Mouse (Mus musculus) erythroblast, adult 5-6 weeks (primary cell): Measurements from ENCODE around the gene Mrpl43. TPM values are rescaled to one million over a fixed set of nuclear protein-coding genes. Genes with fewer than 3 reads are reported as not detected.

Experiments used
- ATAC-seq: replicated peaks from 2 replicates; pipeline ENCODE4 v1.8.0; 2016; ENCODE audit warnings: moderate number of reproducible peaks, mild to moderate bottlenecking, moderate TSS enrichment, inconsistent platforms; ENCODE audit not compliant: poor library complexity, low FRiP score, severe bottlenecking
- total RNA-seq, 2 experiments: library from RNA; stranded (forward) in 1 of 2; stranded (reverse) in 1 of 2; fragments of 150-400 nt in 1 of 2; fragments of 200-764, 138-1000 nt in 1 of 2; gene quantifications; 2 replicates each; pipeline versions ENCODE4 v1.2.3 to v1.2.4; 2015 to 2017; ENCODE audit warnings: low replicate concordance in 2 of 2

Mrpl43 gene
- total RNA-seq, 2 experiments from 2014 or later, result 8.0 to 9.2 TPM

DNA sequence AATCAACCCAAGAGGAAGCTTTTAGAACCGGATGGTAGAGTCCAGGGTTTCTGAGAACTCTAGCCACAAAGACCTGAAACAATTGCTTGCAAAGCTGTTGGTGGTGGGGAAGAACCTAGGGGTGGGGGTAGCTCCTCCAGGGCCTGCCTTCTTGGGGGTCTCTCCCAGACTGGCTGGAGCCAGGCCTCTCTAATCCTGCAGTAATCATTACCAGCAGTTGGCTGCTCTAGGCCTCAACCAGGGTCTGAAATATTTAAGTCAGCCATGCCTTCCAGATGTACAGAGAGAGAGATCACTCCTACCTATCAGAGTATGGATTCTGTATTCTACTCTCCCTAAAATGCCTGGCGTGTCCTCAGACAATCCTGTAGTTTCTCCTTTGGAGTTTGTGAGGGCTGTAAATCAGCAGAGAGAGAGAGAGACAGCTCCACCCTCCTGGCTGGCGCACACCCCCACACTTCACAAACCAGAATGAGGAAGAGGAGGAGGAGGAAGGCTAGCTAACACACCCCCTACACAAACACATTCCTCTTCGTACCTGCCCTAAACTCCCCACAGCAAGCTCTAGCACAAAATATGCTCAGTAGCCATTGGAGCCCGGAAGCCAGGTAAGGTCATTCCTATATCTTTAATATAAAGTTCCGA lies 7.5 kb upstream of the Mrpl43 start:
- no peak for ATAC-seq

DNA sequence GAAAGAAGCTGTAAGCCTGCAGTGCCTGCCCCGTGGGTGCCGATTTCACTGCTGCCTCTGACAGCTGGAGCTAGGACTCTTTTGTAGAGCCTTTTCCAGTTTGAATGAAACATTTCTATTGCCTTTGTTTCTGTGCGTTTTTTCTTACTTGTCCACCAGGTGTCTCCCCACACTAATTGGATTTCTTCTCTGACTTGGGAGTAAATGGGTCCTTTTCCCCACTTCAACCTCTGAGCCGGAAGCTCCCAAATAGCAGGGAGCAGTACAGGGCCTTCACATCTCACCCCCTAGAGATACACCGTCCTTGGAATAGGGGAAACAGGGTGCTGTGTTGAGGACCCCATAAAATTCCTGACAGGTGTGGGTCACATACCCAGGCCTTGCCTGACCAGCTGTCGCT lies 6.4 kb upstream of the Mrpl43 start:
- no peak for ATAC-seq

- ATAC-seq, result no peak
These were observed 6.0 kb upstream of the Mrpl43 start for GRCm38 (mm10) chr19:45012219-45012618.

- no peak for ATAC-seq
These were observed 4.4 kb upstream of the Mrpl43 start for GRCm38 (mm10) chr19:45010646-45011045.

DNA sequence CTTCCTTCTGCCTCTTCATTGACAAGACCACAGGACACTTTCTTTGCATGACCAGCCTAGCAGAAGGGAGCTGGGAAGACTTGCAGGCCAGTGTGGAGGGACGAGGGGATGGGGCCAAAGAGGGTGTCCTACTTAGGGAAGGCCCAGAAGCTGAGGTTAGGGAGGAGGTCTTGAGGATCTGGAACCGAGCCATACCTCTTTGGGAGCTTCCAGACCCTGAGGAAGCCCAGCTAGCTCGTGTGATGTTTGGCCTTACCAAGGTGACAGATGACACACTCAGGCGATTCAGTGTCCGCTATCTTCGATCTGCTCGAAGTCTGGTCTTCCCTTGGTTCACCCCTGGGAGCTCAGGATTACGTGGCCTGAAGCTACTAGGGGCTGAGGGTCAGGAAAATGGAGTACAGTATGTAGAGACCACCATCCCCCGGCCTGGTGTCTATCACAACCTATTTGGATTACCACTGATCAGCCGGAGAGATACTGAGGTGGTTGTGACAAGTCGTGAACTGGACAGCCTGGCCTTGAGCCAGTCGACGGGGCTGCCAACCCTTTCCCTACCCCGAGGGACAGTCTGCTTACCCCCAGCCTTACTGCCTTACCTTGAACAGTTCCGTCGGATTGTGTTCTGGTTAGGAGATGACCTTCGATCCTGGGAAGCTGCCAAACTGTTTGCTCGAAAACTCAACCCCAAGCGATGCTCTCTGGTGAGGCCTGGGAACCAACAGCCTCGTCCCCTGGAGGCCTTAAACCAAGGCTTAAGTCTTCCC lies 1.4 kb upstream of the Mrpl43 start:
- no peak for ATAC-seq

GRCm38 (mm10) chr19:45007021-45007420 lies 779 bp upstream of the Mrpl43 start:
- ATAC-seq, result no peak

DNA sequence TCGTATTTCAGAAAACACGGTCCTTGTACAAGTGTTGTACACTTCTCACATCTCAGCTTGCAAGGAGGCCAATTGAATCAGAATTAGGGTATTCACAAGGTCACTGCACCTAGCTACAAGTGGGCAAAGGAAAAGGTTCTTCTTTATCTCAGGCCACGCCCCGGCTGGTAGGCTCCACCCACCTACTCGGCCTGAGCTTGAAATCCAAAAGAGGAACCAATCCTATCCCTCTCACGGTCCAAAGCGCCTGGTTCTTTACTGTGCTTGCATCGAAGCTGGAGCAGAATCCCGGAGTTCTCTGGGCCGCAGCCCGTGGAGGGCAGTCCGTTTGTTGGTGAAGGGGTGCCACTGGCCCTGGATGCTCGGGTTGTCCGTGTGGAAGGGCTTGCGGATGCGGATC lies 798 bp downstream of the Mrpl43 start, which contains the start of gene Twnk:
Gene Twnk, plus strand, starts transcription at position 220 of the 400 bp plus-strand sequence.
- peak; percentile 79 for ATAC-seq

DNA sequence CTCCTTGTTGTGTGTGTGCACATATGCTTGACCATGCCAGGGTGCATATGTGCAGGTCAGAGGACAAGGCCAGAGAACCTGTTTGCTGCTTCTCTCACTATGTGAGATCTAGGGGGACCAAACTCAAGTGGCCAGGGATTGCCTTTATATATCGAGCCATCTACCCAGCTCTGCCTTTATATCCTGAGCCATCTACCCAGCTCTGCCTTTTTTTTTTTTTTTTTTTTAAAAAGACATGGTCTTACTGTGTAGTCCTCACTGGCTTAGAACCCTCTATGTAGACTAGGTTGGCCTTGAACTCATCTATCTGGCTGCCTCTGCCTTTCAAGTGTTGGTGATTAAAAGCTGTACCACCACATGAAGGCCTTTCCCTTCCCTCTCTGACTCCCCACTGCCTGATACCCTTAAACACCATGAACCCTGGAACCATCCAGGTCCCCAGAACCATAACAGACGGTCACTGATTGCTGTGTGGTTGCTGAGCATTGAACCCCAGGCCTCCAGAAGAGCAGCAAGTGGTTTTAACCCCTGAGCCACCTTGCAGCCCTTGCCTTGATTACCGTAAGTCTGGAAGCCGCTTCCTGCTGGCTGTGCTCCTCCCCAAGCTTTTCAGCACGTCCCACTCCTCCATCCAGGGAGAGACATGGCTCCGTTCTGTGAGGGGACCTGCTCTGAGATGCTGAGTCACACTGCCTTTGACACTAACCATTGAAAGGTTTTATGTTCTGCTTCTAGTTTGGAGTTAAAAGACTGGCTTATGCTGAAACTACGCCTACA lies 2.3 kb downstream of the Mrpl43 start:
- ATAC-seq, result no peak

GRCm38 (mm10) chr19:45002301-45002700 lies 3.9 kb downstream of the Mrpl43 start:
- ATAC-seq, result no peak

DNA sequence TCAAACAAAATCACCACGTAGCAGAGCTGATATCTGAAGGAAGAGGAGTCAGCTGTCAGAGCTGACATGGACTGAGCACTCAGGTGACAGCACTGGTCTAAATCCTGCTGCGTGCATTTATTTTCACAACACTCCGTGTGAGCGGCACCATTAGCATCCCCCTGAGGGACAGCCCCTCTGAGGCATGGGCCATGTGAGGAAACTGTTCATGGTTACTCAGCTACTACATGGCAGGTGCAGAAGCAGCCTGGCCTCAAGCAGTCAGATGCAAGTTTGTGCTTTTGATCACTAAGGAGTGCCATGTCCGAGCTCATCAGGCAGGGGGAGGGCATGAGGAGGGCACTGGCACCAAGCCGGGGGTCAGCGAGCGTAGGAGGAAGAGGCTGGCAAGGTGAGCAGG lies 6.6 kb downstream of the Mrpl43 start:
- no peak for ATAC-seq

DNA sequence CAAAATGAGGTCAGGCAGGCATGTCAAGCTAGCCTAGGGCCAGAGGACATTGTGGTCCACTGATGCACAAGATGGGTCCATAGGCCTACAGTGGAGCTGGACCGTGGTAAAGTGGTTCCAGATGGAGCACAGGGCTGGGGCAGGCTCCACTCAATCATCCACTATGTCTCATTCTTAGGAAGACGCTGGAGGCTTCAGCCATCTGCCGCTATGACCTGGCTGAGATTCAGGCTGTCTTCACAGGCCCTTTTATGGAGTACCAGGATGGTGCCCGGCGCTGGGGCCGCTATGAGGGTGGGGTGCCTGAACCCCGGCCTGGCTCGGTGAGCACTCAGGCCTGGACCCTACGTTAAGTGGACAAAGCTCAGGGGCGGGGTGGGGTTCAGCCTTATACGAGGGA lies 8.5 kb downstream of the Mrpl43 start:
- ATAC-seq, result no peak

GRCm38 (mm10) chr19:44992712-44993111 lies 13.5 kb downstream of the Mrpl43 start:
- no peak for ATAC-seq

DNA sequence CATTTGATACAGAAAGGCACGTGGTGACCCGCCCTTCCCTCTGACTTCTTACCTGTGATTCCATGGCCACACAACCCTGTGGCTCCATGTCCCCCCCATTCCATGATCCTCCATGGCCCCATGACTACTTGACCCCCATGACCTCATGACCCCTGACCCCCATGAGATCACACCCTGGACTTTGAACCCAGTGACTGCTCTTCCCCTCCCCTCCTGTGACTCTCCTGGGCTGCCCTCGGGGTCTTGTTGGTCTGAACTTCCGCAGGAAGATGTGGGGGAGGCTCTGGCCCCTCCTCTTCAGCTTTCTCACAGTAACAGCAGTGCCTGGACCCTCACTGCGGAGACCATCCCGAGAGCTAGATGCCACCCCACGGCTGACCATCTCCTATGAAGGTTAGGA lies 14.0 kb downstream of the Mrpl43 start:
- ATAC-seq, result no peak

DNA sequence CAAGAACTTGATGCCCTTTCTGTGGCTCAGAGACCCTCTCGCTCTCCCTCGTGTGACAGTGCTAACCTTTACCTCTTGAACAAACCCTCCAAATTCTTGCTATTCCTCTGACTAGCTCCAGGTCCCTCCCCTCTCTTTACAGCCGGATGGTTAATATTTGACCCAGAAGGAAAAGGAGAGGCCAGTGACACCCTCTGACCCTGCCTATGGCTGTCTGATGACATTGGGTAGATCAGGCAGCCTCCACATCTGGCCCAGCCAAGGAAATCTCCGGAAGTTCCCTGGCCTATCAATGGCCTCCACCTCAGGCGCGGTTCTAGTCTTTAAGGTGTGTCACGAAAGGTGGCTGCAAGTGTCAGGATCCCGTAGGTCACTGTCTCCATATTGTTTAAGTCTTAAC lies 15.2 kb downstream of the Mrpl43 start:
- ATAC-seq, result no peak

DNA sequence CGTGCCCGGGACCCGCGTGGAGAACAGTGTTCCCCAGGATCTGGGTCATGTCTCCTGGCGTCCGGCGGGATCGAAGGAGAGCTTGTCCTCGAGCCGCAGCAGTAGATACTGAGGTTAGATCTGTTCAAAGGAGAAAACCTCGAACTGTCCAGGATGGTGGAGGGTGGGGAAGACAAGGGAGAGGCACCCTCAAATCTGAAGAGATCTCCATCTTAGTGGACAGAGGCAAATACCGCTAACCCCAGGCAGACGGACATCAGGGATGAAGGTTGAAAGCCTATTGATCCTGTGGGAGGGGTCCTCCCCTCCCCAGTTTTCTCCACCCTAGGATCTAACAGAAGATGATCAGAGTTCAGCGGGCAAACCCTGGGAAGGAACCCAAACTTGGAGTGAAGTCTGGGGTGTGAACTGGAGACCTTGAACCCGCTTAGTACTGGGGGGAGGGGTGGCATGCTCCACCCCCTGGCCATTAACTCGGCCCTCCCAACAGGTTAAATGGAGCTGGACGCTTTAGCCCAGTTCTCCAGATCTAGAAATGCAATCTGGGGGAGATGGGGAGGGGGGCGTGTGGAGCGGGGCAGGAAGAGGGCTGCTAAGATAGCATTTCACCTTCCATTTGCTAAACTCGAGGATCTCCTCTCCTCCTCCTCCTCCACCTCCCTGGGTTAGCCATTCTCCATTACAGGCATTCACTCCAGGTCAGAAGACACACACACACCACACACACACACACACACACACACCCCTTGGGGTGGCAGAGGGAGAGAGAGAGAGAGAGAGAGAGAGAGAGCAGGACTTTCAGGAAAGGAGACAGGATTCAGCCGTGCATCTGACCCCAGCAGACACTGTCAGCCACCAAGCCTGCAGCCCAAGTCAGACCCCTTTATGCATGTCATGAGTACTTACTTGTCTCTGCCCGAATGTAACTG lies 16.4 kb downstream of the Mrpl43 start:
- ATAC-seq, result no peak

DNA sequence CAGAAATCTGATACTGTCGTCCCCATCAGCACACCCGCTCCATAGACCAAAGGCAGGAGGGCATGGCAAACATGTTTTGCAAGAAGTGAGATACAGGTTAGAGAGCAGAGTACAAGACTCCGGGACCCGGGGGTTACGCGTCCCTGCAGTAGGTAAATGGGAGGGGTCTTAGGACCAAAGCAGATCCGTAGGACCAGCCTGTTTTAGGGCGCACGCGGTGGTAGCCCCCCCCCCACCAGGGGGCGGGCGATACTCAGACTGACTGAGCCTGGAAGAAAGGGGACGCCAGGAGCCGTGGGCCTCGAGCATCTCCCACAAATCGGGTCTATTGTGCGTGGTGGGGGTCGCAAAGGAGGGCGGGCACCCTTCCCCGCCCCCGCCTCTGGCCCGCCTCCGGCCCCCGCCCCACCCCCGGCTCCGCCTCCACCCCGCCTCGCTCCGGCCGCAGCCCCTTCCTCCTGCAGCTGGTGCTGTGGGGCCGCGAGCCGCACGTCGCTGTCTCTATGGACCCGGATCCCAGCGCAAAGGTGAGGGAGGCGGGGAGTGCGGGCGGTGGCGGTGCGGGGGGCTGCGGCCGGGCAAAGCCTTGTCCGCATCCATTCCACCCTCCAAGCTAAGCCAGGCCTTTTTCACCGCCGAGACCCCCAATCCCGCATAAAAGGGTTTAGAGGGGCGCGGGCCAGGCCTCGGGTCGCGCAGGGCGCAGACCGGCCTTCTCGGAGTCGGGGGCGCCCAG lies 17.2 kb downstream of the Mrpl43 start, which contains the start of gene Sema4g:
Gene Sema4g, plus strand, starts transcription at position 271 of the 736 bp plus-strand sequence.
- no peak for ATAC-seq

DNA sequence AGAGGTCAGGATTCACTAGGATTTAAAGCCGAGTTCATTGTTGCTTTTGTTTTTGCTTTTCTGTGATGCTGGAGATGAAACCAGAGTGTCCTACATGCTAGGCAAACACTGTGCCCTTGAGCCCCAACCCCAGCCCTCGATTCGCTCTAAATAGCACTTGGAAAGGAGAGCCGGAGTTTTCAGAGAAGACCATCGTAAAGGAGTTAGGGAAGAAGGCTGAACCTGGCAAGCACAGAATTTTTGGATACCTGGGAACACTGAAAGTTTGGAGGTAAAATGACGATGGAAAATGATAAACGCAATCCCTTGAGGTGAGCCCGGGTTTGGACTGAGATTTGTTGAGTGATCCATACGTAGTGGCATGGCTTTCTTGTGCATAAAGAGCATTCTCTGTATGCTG lies 17.9 kb downstream of the Mrpl43 start:
- ATAC-seq, result no peak

- ATAC-seq, result no peak
These were observed 18.4 kb downstream of the Mrpl43 start for GRCm38 (mm10) chr19:44987851-44988250.

GRCm38 (mm10) chr19:44987004-44987403 lies 19.2 kb downstream of the Mrpl43 start:
- no peak for ATAC-seq
